Mouse (Mus musculus) brown adipose tissue, adult 24 weeks (tissue): ENCODE data around the gene Actrt2. TPM values are rescaled to one million over a fixed set of nuclear protein-coding genes. Genes with fewer than 3 reads are reported as not detected.

Experiments used
- H3K27ac ChIP-seq: fragments of 200-500 bp; replicated peaks from 2 replicates; pipeline ENCODE4 v1.5.1; 2012; ENCODE audit warnings: low read depth, mild to moderate bottlenecking, low read length
- H3K4me1 ChIP-seq: fragments of 200-500 bp; 2 replicates; pipeline ENCODE4 v1.6.1; 2012; ENCODE audit warnings: low read length, mixed read lengths; ENCODE audit not compliant: control insufficient read depth, insufficient read depth, insufficient read length
- H3K4me3 ChIP-seq: fragments of 200-500 bp; 2 replicates; pipeline ENCODE4 v1.5.1; 2012; ENCODE audit warnings: low read depth, mild to moderate bottlenecking, low read length, moderate library complexity; ENCODE audit not compliant: insufficient read depth
- polyA plus RNA-seq: library from polyadenylated mRNA; stranded (reverse); fragments of >200 nt; gene quantifications from 2 replicates; pipeline ENCODE4 v1.2.4, GENCODE M21; 2012; ENCODE audit not compliant: missing spikeins, insufficient read depth, insufficient read length

Actrt2 gene
- polyA plus RNA-seq, 1 experiment, result not detected

GRCm38 (mm10) chr4:154662681-154663215, 4.9 kb downstream of the Actrt2 start:
- no peak overlapping the region for H3K4me3 ChIP-seq
- H3K27ac ChIP-seq, result peak overlapping the region; percentile 61
- H3K4me1 ChIP-seq, result peaks cover 7% of the 10 kb centered on the region; the same call in 1 of the 2 replicates

DNA sequence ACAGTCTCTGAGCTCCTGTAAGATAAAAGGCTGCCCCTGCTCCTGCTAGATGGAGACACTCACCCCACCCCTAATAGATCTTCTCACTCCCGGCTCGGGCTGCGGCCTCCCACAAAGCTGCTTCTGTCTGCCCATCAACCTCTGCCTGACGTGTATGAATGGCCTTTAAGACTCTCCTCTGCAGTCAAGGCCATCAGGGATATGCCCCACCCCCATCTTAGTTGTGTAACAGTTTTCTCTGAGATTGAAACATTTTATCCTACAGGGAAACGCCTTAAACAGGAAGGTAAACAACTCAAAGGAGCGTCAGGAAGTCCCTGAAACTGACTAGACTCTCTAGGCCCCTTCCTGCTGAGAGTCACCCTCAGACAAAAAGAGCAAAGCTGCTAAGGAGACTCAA, 6.4 kb downstream of the Actrt2 start:
- Histone ChIP-seq H3K27ac (peak overlapping the region; percentile 54), H3K4me3 (no peak overlapping the region), H3K4me1 (peaks cover 7% of the 10 kb centered on the region; the same call in 1 of the 2 replicates)

- Histone ChIP-seq H3K27ac (no peak overlapping the region), H3K4me3 (no peak overlapping the region), H3K4me1 (peaks cover 7% of the 10 kb centered on the region; the same call in 1 of the 2 replicates)
These were observed 7.6 kb downstream of the Actrt2 start for GRCm38 (mm10) chr4:154660025-154660424.

DNA sequence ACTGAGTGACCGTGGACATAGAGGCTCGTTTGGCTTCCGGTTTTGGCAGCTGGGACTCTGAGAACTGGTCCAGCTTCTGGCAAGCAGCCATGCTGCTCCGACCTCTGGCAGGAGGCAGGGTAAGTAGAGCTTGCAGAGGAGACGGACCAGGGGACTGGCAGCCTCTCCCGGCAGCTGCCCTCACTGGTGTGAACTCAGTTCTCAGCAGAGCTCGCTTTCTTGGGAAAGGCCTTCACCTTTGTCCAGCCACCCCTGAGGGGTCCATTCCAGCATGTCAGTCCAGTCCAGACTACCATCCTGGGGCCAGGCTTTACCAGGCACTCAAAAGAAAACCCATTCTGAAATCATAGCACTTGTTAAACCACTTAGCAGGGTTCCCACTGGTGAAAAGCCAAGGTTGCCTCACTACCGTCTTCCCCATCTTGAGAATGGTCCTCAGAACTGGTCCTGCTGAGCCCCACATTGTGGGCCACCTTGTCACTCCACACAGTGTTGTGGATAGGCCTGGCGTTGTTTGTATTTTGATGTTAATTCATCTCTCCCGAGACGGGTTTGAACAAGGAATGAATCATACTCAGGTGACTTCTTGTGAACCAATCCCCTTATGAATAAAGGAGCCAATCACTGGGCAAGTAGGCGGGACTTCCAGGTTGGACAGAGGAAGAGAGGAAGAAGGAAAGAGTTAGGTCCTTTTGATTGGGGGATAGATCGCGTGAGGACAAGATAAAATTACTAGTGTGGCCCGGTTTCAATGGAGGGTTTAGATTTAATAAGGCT, 12.3 kb downstream of the Actrt2 start:
- H3K27ac ChIP-seq, result no peak overlapping the region
- 0 out of 2 replicates have a peak, but pooled peaks cover 4% of the 10 kb centered on the region for H3K4me1 ChIP-seq
- H3K4me3 ChIP-seq, result no peak overlapping the region

GRCm38 (mm10) chr4:154652494-154652893, 15.2 kb downstream of the Actrt2 start:
- H3K4me3 ChIP-seq, result no peak overlapping the region
- H3K4me1 ChIP-seq, result no peaks in the 10 kb centered on the region
- H3K27ac ChIP-seq, result no peak overlapping the region

GRCm38 (mm10) chr4:154649083-154649747, 18.5 kb downstream of the Actrt2 start:
- no peak overlapping the region for H3K27ac ChIP-seq
- H3K4me1 ChIP-seq, result no peaks in the 10 kb centered on the region
- H3K4me3 ChIP-seq, result no peak overlapping the region

- Histone ChIP-seq H3K4me1 (no peaks in the 10 kb centered on the region; the same call in 1 of the 2 replicates), H3K4me3 (no peak overlapping the region), H3K27ac (no peak overlapping the region)
These were observed 25.2 kb downstream of the Actrt2 start for GRCm38 (mm10) chr4:154642496-154642895.

DNA sequence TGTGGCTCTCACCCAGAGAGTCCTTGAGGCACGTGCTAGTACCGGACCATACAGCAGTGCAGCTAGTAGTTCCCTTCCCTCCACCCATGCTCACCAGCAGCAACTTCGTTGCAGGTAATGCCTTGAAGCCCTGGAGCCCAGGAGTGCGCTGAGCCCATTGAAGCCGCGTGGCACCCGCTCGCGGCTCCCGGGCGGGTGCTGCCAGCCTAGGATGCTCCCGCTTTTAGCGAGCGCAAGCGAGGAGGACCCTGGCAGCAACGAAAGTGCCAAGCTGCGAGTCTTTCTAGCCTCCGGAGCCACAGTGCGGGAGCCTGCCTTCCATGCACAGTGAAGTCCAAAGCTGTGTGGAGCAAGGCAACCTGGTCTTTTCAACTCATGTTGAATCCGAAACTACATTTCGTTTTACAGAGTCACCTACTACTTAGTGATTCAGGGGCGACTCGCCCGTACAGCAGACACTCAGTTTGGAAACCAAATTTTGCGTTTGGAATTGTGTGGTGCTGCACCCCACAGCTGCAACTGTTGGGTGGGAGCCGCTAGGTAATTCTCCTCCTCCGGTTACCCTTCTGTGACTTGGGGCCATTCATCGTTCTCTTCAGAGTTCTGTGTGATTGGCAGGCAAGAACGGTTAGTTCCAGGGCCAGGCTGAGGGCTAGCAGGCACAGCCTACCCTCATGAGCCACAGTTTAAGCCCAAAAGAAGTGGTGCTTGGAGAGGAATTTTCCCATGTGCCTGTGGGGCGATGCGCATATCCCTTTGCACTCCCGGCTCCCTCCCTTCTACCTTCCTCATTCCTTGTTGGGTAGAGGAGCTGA, 26.2 kb downstream of the Actrt2 start:
- Histone ChIP-seq H3K4me1 (no peaks in the 10 kb centered on the region; the same call in 1 of the 2 replicates), H3K4me3 (no peak overlapping the region), H3K27ac (no peak overlapping the region)

- Histone ChIP-seq H3K27ac (no peak overlapping the region), H3K4me1 (no peaks in the 10 kb centered on the region; the same call in 1 of the 2 replicates), H3K4me3 (no peak overlapping the region)
These were observed 27.0 kb downstream of the Actrt2 start for GRCm38 (mm10) chr4:154640443-154641295.

- peak overlapping the region; percentile 50; the same call in 1 of the 2 replicates for H3K27ac ChIP-seq
- H3K4me3 ChIP-seq, result no peak overlapping the region; the same call in 1 of the 2 replicates
- H3K4me1 ChIP-seq, result no peaks in the 10 kb centered on the region; the same call in 1 of the 2 replicates
These were observed 27.9 kb downstream of the Actrt2 start for GRCm38 (mm10) chr4:154639591-154640442.

GRCm38 (mm10) chr4:154639126-154639525, 28.5 kb downstream of the Actrt2 start:
- Histone ChIP-seq H3K27ac (peak overlapping the region; percentile 84), H3K4me3 (peak overlapping the region; percentile 77), H3K4me1 (no peaks in the 10 kb centered on the region; the same call in 1 of the 2 replicates)

GRCm38 (mm10) chr4:154638320-154638886, 29.3 kb downstream of the Actrt2 start:
- no peaks in the 10 kb centered on the region; the same call in 1 of the 2 replicates for H3K4me1 ChIP-seq
- H3K4me3 ChIP-seq, result peak overlapping the region; percentile 77
- peak overlapping the region; percentile 84 for H3K27ac ChIP-seq
